Mouse (Mus musculus): ENCODE measurements at regions not wholly inside any gene's neighbourhood (a gene's known extent, or its start where the extent isn't known, plus 50 kb on each side); places are given as distances from the start of the nearest gene placed in this dataset.

DNA sequence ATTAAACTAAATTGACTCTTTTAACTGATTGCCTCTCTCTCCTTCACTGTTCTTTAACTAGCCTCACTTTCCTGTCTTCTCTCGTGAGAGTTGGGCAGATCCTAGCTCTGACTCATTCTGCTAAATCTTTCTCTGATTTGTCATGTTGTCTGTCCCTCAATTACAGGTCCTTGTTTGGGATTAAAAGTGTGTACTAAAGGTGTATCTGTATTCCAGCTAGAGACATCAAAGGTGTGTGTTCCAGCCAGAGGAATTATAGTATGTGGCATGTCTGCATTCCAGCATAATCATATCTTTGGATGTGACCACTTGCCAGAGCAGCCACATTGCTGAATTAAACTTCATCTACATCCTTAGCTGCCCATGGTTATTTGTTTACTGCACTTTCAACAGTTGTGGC, 167.5 kb upstream of the Fam83b start:
- no peak for DNase-seq

- no peak for DNase-seq
Observed at GRCm38 (mm10) chr9:76733812-76734211, 166.9 kb upstream of the Fam83b start.

- no peak for DNase-seq
Observed at GRCm38 (mm10) chr9:76722881-76723280, 156.0 kb upstream of the Fam83b start.

- no peak for DNase-seq
Observed at GRCm38 (mm10) chr9:76715852-76716251, 148.9 kb upstream of the Fam83b start.

GRCm38 (mm10) chr9:76706451-76706850, 139.5 kb upstream of the Fam83b start:
- no peak for DNase-seq

- no peak for DNase-seq
Observed at GRCm38 (mm10) chr9:76705786-76706185, 138.9 kb upstream of the Fam83b start.

- DNase-seq, result peak; percentile 48
Observed at GRCm38 (mm10) chr9:76695547-76695946, 128.6 kb upstream of the Fam83b start.

DNA sequence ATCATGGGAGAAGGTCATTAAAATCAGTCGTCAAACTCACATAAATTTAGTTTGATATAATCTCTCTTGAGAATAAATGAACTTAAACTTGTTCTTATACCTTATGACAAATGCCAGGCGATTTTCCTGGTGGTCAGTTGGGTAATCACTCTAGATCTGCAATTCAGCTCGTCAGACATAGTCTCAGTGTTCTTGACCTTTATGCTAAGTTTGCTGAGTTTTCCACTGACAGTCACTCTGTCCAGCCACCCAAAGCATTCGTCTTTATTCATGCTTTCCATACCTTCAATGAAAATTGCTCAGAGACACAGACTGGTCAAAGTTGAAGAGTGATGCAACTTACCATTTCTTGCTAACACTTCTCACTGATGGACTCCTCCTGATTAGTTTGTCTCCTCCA, 126.1 kb upstream of the Fam83b start:
- DNase-seq, result no peak

GRCm38 (mm10) chr9:76660848-76661247, 93.9 kb upstream of the Fam83b start:
- peak; percentile 71 for DNase-seq

DNA sequence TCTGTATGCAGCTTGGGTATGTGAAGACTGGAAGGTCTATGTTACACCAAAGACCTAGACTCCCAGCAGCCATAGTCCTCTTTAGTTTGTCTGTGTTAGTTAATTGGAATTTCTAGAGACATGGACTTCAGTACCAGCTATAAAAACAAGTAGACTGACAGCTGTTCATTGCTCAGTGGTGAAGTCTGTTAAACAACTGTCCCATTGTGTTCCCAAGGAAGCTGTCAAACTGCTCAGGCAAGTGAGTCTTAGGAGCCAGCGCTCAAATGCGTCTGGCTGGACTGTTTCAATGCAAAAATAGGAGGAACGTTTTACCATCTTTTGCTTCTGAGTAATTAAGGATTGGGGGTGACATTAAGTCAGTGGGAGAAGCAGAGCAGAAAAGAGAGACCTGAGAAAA, 92.9 kb upstream of the Fam83b start:
- DNase-seq, result no peak

DNA sequence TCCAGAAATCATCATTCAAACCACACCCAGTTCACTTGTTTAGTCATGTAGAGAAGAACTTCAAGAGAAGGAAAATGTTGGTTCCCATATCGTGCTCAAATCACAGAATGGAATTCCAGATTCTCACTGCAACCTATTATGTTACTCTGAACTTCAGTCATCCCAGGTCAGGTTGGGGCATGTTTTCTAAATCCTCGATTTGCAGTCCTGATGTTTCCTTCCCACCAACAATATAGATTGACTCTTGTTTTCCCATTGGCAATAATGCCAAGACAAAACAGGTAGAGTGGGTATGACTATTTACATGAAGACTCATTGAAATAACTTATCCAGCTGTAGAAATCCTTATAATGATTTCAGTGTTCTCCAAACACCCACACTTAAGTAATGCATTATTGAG, 86.4 kb upstream of the Fam83b start:
- DNase-seq, result no peak

GRCm38 (mm10) chr9:76649484-76649883, 82.6 kb upstream of the Fam83b start:
- DNase-seq, result no peak

- no peak for DNase-seq
Observed at GRCm38 (mm10) chr9:76646383-76646782, 79.5 kb upstream of the Fam83b start.

All from kidney, adult 9 months (tissue).